ENCODE assay signal across 7 mouse cellular contexts in genomic region chr8:82244076-82244475, GRCm38 (mm10).
"Had no signal": no experiment of that assay in that cellular context is flagged by ENCODE, and none has a peak within 500 bp of the region (broad histone marks: within the 10 kb centered on the region; RNA-seq: fewer than 3 reads in every experiment).

No protein-coding gene starts in this region.

- H3K4me1 ChIP-seq: intestine, embryonic 15.5 days; limb, embryonic 15.5 days; midbrain, embryonic 13.5 days had no signal

- H3K27me3 ChIP-seq: intestine, embryonic 15.5 days; limb, embryonic 15.5 days; midbrain, embryonic 13.5 days had no signal

- DNase-seq: lung, adult 18-20 months; right cerebral cortex, postnatal 25 days; thymus, postnatal 36 days had no signal

- H3K4me3 ChIP-seq: intestine, embryonic 15.5 days; limb, embryonic 15.5 days; midbrain, embryonic 13.5 days had no signal

- H3K36me3 ChIP-seq: intestine, embryonic 15.5 days; limb, embryonic 15.5 days; midbrain, embryonic 13.5 days had no signal

- H3K27ac ChIP-seq: intestine, embryonic 15.5 days; limb, embryonic 15.5 days; liver, embryonic 14.5 days; midbrain, embryonic 13.5 days had no signal
